Mouse (Mus musculus) urinary bladder, adult 2 months (tissue): ENCODE results near the gene Cpne9. TPM values are rescaled to one million over a fixed set of nuclear protein-coding genes. Genes with fewer than 3 reads are reported as not detected.
A peak's percentile ranks its signal among the peaks of the same experiment; 100 is the strongest.

Experiments
- DNase-seq: peaks from one replicate; pipeline ENCODE4 v3.0.0; 2022; ENCODE audit warnings: low spot score
- polyA plus RNA-seq: library from polyadenylated mRNA; depleted of rRNA; stranded (reverse); fragments of >200 nt; gene quantifications from 2 replicates; pipeline ENCODE4 v1.2.3, GENCODE M21; 2012; rRNA removed

Cpne9 gene
- 0.03 and 0.18 TPM in 2 replicates for polyA plus RNA-seq

DNA sequence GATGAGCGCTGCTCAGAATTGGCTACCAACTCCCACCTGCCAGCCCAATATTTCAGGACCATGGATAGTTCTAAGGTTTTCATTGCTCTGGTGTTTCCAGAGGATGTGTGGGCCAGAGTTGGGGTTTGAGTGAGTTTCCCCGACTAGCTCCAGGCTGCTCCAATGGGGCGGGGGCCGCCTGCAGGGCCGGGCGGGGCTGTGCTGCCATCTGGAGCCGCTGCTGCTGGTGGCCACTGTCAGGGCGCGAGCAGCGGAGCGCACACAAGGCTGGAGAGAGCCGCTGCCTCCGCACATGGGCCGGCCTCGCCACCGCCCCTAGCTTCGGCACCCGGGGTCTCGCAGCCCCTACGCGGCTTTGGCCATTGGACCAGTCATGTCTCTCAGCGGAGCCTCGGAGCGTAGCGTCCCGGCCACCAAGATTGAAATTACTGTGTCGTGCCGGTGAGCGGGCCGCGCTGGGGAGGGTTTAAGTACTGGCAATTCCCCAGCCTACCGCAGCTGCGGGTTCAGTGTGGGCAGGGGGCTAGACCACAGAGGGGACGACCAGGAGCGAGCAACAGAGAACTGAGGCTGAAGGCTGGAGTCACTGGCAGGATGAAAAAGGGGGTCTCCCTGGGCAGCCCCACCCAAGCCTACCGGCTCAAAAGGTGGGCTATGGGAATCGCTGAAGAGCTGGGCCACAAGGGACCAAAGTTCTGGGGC, at the start of gene Cpne9:
Gene Cpne9, plus strand, starts transcription at position 207 of the 702 bp plus-strand sequence.
- no peak for DNase-seq

DNA sequence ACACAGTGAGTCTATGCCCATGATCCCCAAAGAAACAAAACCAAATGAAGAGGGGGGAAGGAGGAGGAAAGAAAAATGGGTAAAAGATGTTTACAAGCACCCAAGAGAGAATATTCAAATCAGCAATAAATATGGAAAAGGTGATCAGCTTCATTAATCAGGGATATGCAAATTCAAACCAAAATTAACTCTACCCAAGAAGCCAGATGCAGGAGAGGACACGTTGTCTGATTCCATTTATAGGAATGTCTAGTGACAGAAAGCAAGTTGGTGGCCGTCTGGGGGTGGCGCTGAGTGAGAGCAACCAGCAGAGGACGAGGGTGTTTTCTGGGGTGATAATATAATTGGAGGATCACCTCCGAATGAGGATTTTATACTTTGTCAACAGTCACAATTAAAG, 47.0 kb upstream of the Cpne9 start:
- DNase-seq, result no peak

DNA sequence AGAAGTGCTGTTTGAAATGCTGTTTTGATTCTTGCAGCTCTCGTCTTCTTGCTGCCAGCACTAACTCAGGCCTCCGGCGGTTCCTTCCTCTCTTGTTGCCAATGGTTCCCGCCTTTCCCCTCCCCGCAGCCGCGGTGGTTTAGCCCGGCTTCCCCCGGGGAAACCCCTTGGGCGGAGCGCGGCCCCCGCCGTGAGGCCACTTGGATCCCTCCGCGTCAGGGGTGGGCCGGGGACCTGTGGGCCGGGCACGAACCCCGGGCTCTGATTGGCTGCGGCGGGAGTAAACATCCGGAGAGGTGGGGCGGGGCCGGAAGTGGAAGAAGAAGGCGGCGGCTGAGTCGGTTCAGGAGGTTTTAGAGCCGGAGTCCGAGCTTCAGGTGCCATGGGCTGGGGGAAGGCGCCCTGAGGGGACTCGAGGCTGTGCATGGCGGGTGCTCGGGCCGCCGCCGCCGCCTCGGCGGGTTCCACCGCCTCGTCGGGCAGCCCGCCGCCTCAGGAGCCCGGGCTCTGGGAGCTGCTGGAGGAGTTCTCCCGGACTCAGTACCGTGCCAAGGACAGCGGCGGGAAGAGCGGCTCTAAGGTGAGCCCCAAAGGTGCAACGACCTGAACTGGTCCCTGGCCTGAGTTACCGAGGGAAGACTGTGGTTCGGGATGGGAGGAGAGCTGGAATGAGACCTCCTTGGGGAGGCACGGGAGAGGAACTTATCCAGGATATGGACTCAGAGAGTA, 44.4 kb upstream of the Cpne9 start, which contains the start of gene Mtmr14:
Gene Mtmr14, plus strand, starts transcription at position 302 of the 729 bp plus-strand sequence.
- DNase-seq, result peak; percentile 99

DNA sequence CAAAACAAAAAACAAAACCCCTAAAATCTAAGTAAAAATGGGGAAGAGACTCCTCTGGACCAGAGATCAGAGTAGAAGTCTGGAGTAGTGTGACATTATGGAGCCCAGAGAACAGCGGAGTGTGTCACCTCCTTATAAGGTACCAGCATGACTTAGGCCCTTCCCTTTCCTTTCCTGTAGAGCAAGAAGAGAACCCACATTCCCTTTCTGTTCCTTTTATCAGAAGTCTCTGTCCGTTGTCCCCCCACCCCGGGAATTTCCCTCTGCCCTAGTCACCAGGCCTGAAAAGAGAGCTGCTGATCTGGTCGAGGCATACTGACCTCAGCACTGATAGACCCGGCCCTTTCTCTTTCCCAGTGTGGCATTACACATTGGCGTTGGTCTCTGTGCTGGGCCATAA, 43.7 kb upstream of the Cpne9 start:
- no peak for DNase-seq

DNA sequence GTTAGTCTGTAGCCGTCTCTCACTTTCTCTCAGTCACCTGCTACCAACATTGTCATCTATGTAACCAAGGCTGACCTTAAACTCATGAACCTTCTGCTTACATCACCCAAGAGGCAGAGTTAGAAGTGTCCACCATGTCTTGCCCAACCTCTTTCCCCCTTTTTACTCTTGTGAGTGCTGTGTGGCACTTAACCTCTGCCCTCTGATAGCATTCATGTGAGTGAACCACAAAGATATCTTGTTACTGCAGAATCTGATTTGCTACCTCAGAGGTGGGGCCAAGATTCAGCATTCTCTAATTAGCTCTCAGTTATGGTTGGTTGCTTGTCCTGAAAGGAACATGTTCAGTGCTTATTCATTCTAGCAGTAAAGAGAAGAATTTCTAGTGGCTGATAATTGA, 39.4 kb upstream of the Cpne9 start:
- DNase-seq, result no peak

DNA sequence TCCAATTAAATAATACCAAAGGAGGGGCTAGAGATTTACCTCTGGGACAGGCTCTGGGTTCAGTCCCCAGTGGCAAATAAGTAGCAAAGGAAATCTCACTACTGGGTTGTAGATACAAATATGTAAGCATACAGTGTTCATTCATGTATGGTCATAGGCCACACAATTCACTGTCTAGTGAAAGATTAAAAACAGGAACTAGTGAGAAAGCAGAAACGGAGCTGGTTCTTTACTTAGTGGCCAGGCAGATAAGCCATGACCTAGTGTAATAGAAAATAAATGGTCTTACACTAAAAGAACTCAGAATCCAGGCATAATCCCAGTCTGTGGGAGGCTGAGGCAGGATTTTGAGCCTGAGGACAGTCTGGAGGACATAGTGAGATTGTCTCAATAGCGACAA, 36.5 kb upstream of the Cpne9 start:
- DNase-seq, result no peak

DNA sequence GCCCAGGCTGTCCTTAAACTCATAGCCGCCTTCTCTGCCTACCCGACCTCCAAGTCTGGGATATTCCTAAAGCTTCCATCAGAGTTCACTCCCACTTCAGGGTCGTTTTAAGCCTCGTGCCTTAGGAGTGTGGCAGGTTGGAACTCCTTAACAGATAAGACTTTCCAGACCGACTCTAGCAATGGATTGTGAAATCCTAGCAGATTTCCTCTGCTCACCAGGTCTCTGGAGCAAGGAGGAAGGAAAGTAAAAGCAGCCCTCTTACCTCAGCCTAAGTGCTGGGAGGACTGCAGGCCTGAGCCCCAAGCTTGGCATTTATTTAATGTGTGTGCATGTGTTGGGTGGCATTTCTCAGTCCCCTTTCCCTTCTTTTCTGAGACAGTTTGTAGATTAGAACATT, 31.3 kb upstream of the Cpne9 start:
- DNase-seq, result no peak

DNA sequence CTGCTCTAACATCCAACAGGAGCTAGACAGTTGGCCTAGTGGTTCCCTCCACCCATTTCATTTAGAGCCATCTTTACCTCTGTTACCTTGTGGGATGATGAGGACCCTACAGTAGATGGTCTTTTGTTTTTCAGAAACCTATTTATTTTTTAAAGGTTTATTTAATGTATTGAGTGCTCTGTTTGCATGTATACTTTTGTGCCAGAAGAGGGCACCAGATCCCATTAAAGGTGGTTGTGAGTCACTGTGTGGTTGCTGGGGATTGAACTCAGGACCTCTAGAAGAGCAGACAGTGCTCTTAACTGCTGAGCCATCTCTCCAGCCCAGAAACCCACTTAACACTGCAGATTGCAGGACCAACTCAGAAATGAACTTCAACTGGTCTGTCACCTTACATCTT, 30.2 kb upstream of the Cpne9 start:
- DNase-seq, result no peak

DNA sequence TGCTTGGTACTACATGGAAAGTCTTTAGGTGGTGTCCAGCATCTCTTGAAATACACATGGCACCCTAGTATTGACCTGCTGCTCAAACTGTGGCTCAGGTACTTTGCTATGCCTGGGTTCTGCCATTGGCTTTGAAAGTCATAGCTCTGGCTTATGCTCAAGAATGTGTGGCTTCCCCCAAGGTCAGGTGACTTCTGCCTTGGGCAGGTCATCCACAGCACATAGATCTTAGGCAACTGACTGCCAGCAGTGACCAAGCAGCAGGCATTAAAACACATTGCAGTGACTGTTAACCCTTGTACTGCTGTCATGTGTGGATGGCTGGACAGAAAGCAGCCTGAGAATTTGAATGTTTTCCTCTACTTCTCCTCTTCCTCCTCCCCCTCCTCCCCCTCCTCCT, 27.2 kb upstream of the Cpne9 start:
- DNase-seq, result no peak

DNA sequence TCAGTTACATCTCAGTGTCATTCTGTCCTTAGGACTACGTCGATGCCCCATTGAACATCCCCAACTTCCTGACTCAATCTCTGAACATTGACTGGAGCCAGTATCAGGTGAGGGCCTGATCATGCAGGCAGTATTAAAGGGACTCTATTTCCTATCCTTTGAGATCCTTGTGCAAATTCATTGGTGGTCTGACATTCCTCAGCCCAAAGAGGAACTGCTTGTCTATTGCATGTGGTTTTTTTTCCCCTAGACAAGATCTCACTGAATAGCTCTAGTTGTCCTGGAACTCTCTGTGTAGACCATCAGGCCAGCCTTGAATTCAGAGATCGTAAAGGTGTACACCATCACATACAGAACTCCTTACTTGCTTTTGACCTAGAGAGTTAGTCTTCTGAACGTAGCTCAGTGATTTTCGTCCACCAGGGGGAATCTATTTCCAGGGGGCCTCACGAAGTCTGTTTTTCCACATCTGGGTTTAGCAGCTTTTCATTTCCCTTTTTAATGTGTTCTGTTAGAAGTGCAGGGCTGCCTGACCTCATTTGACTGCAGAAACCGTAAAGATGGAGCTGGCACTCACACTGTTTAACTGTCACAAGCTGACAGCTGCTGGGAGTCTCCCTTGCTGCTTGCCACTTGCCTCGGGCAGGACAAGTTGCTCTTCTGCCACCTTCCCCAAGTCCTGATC, 20.8 kb upstream of the Cpne9 start:
- DNase-seq, result no peak

DNA sequence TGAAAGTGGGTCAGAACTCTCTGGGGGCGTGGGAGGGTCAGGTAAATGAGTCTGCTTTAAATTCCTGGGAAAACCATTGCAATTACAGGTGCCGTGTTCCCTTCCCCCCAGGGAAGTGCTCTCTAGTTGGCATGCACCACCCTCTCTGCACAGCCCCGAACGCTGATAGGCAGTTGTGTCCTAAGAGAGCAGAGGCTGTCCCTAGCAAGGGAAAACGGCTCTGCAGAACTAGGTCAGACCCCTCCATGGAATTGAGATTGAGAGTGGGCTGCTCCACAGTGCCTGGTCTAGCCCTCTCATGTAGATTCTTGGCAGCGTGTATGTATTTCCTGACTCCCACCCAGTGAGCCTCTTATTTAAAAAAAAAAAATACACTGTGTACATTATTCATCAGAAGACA, 18.6 kb upstream of the Cpne9 start:
- no peak for DNase-seq

DNA sequence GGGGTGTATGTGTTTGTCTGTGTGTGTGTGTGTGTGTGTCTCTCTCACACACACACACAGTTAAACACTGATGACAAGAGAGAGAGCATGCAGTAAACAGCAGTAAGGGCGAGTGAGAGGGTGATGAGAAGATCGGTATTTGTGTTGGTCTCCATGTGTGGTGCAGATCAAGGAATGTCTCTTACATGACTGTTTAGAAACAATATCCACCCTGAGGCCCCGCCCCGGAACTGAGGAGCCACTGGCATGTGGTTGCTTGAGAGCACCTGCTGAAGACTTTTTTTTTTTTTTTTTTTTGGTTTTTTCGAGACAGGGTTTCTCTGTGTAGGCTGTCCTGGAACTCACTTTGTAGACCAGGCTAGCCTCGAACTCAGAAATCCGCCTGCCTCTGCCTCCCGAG, 17.7 kb upstream of the Cpne9 start:
- DNase-seq, result no peak

DNA sequence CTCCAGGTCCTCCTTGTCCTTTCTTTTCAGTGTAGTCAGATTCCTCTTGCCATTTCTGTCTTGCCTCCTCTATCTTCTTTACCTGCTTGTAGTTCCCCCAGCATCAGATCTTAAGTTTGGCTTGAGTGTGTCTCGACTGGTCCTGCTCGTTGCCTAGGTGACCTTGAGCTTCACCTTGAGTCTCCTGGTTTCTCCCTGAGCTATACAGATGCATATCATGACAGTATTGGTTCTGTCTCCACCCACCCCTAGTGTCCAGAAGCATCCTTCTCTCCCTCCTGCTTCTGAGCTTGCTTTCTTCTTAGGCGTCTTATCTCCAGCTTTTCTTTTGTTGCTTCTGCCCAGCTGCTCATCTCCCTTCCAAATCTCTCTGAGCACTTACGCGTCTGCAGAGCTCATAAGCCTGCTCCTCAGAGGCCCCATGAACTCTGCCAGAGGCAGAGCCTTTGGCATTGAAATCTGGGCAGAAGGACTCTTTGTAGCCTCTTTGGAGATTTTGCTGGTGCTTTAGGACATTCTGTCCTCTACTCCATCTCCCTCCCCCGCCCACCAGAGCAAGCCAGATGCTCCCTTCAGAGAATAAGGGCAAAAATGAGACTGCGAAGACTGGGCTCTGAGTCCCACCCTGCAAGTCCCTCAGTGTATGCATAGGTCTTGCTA, 15.0 kb upstream of the Cpne9 start:
- no peak for DNase-seq

DNA sequence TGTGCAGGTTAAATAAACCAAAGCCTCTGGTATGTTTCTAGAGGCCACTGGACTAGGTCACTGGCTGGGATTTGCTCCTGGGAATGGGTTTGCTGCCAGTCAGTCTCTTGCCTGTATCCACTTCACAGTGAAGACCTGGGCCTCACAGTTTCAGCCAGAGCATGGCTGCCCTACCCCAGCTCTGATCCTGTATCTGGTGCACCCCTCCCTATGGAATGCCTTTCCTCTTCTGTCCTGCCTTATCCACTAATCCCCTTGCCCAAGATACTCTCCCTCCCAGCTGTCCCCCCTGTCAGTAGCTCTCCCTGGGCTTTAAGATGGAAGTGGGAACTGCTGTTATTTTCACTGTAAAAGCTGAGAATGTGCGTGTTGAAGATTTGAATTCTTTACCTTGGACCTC, 14.1 kb upstream of the Cpne9 start:
- DNase-seq, result no peak

DNA sequence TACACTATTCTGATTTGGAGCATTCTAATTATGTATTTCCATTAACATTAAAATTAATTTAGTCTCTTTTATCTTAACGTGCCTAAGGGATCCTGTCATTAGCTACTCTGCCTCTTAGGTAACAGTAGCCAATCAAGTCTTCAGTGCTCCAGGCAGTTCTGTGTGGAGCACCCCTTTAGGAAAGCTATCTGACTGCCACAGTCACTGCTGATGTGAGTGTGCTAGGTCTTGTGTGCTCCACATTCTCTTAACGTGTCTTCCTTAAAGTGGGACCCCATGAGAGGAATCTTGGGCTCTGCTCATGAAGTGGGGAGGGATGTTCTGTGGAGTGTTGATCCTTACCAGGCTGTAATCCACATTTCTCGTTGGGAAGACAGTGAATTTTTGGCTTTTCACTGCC, 9.7 kb upstream of the Cpne9 start:
- DNase-seq, result no peak

DNA sequence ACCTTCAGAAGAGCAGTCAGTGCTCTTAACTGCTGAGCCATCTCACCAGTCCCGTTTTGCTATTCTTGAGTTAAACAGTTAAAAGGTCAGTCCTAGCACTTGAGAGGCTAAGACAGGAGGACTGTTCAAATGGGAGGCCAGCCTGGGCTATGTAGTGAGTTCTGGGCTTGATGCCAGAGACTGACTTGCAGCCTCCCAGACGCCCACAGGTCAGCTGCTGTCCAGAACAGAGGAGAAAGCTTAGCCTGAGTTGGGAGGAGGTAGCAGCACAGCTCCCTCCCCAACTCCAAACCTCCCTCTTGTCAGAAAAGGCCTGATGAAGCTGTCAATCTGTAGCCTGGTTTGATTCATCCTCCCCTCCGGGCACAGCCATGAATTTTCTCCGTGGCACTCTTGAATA, 5.3 kb upstream of the Cpne9 start:
- no peak for DNase-seq

DNA sequence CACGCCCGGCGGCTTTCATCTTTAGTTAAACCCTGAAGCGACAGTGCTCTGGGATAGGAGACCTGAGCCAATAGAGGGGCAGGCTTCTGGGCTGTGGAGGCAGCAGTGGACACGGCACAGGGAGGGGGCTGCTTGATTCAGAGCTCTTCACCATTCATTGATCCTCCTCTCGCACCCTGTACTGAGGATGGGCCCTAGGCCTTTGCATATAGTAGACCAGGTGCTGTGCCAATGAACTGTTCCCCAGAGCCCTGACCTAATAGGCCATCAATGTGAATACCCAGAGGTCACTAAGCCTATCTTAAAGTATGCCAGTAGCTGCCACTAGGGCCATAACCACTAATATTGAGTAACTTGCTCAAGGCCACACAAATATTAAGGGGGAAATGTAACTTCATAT, 431 bp upstream of the Cpne9 start:
- DNase-seq, result no peak

DNA sequence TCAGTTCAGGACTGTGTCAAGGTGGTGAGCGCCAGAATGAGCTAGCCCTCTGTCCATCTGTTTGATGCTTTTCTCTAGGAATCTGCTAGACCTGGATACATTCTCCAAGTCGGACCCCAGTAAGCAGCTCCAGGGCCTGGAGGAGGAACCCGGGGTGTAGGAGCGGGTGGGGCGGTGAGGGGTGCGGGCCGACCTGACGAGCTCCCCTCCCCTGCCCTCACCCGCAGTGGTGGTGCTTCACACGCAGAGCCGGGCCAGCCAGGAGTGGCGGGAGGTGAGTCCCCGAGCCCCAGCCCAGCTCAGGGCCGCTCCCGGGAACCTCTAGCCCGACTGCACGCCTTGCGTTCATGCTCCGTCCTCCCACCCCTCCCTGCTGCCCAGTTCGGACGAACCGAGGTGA, 862 bp downstream of the Cpne9 start:
- DNase-seq, result no peak

DNA sequence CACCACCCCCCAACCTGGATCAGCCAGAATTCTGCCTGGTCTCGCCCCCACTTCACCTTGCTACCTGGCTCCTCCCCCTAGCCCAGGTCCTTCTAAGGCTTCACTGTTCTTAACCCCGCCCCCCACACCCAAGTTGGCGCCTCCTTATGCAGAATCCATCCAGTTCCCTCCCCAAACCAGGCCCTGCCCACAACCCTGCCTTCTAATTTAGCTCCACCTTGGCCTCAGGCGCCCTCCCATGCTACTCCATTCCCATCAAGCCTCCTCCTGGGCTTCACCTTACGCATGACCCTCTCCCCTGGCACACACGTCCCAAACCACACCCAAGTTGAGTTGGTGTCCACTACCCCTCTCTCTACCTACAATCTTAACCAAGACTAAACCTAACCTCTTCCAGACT, 1.4 kb downstream of the Cpne9 start:
- DNase-seq, result no peak

DNA sequence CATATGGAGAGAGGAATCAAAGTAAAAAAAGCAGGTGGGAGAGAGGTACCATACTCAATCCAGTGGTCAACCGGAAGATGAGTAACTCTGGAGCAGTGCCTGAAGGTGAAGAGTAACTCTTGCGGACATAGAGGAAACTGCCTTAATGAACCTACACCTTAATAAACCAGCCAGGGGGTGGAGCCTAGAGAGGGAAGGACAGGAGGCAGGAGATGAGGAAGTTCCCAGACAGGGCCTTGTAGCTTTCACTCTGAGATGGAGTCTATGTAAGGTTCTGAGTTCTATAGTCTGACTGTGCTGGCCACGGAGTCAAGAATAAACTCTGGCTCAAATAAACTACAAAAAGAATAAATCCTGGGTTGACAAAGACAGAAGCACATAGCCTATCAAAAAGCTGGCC, 2.8 kb downstream of the Cpne9 start:
- DNase-seq, result no peak

DNA sequence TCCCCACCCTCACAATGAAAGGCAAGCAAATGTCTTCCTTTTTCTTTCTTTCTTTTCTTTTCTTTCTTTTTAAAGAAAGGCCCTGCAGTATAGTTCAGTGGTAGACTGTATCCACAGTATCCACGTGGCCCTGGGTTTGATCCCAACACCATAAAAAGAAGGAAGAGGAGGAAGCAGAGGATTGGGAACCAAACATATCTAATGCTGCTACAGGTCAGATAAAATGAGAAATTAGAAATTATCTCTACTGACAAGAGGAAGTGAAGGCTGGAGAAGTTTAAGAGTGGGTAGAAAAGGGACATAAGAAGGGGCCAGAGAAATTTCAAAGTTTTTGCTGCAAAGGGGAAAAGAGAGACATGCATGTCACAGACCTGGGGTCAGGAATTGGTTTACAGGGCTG, 4.2 kb downstream of the Cpne9 start:
- no peak for DNase-seq

DNA sequence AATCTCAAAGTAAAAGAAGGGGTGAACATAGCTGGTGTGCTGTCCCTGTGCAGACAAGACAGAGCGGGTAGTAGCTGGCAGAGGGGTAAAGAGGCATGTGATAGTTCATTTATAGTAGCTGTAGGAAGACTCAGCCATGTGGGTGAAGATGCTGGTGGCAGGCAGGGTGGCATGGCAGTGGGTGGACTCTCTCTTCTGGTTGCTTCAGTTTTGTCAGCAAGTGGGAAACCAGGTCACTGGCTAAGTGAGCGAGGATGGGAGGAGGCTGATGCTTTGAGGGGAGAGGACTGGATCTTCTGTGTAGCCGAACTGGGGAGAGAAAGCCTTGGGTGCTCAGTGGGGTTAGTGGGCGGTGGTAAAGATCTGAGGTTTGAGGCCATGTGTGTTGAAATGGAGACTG, 5.1 kb downstream of the Cpne9 start:
- no peak for DNase-seq

DNA sequence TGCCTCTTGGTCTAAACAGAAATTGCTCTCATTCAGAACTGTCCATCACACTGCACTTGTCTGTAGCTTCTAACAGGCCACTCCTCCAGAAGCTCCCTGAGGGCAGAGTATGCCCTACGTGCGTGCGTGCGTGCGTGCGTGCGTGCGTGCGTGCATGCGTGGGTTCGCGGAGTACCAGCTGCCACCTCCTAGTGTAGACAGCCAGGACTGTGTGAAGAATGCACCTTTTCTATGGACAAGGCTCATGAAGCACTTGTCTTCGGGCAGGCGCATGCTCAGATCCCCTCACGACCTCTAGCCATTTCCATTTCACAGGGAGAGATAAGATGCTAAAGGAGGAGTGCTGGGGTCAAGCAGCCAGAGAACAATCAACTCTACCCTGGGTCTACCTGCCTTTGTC, 7.2 kb downstream of the Cpne9 start:
- no peak for DNase-seq
